Mouse (Mus musculus) liver, embryonic 11.5 days (tissue): ENCODE data around the gene Tssk3. TPM values are rescaled to one million over a fixed set of nuclear protein-coding genes. Genes with fewer than 3 reads are reported as not detected.

Source experiments
- ATAC-seq: fragments of 200-750 bp; cut with Nextera tagmentation; replicated peaks from 2 replicates; pipeline ENCODE4 v1.8.0; 2017; ENCODE audit warnings: moderate number of reproducible peaks, mild to moderate bottlenecking, moderate TSS enrichment, moderate library complexity; ENCODE audit not compliant: low FRiP score
- DNase-seq: peaks from one replicate; pipeline ENCODE4 v3.0.0-alpha.2; 2017; ENCODE audit warnings: low spot score
- H3K27ac ChIP-seq: fragments of 300-500 bp; sonication (generic); 2 replicates; pipeline ENCODE4 v1.5.1; 2014; ENCODE audit warnings: mild to moderate bottlenecking, low read depth, low read length, control low read depth
- H3K27me3 ChIP-seq: fragments of 300-500 bp; sonication (generic); replicated peaks from 2 replicates; pipeline ENCODE4 v1.6.1; 2014; ENCODE audit warnings: low read length, mixed read lengths; ENCODE audit not compliant: control insufficient read depth, insufficient read depth
- H3K36me3 ChIP-seq: fragments of 300-500 bp; sonication (generic); 2 replicates; pipeline ENCODE4 v1.6.1; 2014; ENCODE audit warnings: mild to moderate bottlenecking, low read length, moderate library complexity, mixed read lengths; ENCODE audit not compliant: control insufficient read depth, insufficient read depth
- H3K4me1 ChIP-seq: fragments of 300-500 bp; sonication (generic); replicated peaks from 2 replicates; pipeline ENCODE4 v1.6.1; 2014; ENCODE audit warnings: low read length, mixed read lengths; ENCODE audit not compliant: control insufficient read depth, insufficient read depth
- H3K4me2 ChIP-seq: fragments of 300-500 bp; sonication (generic); 2 replicates; pipeline ENCODE4 v1.6.1; 2014; ENCODE audit warnings: mild to moderate bottlenecking, control low read depth, moderate library complexity
- H3K4me3 ChIP-seq: fragments of 300-500 bp; sonication (generic); 2 replicates; pipeline ENCODE4 v1.5.1; 2014; ENCODE audit warnings: low read depth, low read length, control low read depth
- H3K9ac ChIP-seq: fragments of 300-500 bp; sonication (generic); 2 replicates; pipeline ENCODE4 v1.6.1; 2014; ENCODE audit warnings: low read depth, low read length, control low read depth
- H3K9me3 ChIP-seq: fragments of 300-500 bp; sonication (generic); 2 replicates; pipeline ENCODE4 v1.6.1; 2016; ENCODE audit warnings: low read length, inconsistent platforms, mixed read lengths; ENCODE audit not compliant: control insufficient read depth
- WGBS: fragments of 180-500 bp; shearing (Covaris S2); extraction: QIAGEN DNeasy Blood & Tissue Kit; methylation state at CpG from one replicate; pipeline ENCODE4 v1.1.7; 2014; 5-methylcytosine and 5-hydroxymethylcytosine counted together
- polyA plus RNA-seq: library from polyadenylated mRNA; unstranded; fragments of >200 nt; fragmentation: Nextera tagmentation; extraction: Ambion mirVana; gene quantifications from 2 replicates; pipeline ENCODE4 v1.2.1, GENCODE M21; 2014

Tssk3 gene
- polyA plus RNA-seq, 1 experiment from 2014 or later, result not detected

- peak overlapping the region; percentile 93 for H3K4me3 ChIP-seq
- peaks cover 12% of the 10 kb centered on the region; the same call in 1 of the 2 replicates for H3K36me3 ChIP-seq
- H3K4me1 ChIP-seq, result peaks cover 9% of the 10 kb centered on the region
- ATAC-seq, result peak; percentile 40
- WGBS, result under 1% methylated on average over 42 of the region's 57 CpGs
- no peaks in the 10 kb centered on the region for H3K9me3 ChIP-seq
- peak overlapping the region; percentile 82 for H3K27ac ChIP-seq
- peaks cover 3% of the 10 kb centered on the region; the same call in 1 of the 2 replicates for H3K27me3 ChIP-seq
- no peak for DNase-seq
- peak overlapping the region; percentile 77 for H3K4me2 ChIP-seq
- peak overlapping the region; percentile 97 for H3K9ac ChIP-seq
Observed at GRCm38 (mm10) chr4:129513891-129514290, 23.1 kb upstream of the Tssk3 start.

- peak within 1 kb of the TSS; percentile 77 for H3K4me2 ChIP-seq
- peak within 1 kb of the TSS; percentile 97 for H3K9ac ChIP-seq
- WGBS, result 7% methylated on average over 42 of the region's 47 CpGs
- DNase-seq (peak; percentile 88), ATAC-seq (peak; percentile 80)
- peaks cover 3% of the 10 kb centered on the region; the same call in 1 of the 2 replicates for H3K27me3 ChIP-seq
- peak within 1 kb of the TSS; percentile 82 for H3K27ac ChIP-seq
- H3K4me3 ChIP-seq, result peak within 1 kb of the TSS; percentile 93
- H3K9me3 ChIP-seq, result no peaks in the 10 kb centered on the region
- peaks cover 9% of the 10 kb centered on the region for H3K4me1 ChIP-seq
- peaks cover 5% of the 10 kb centered on the region; the same call in 1 of the 2 replicates for H3K36me3 ChIP-seq
Observed at GRCm38 (mm10) chr4:129513086-129513767, 22.4 kb upstream of the Tssk3 start, which contains the start of gene Marcksl1. TSS of gene Marcksl1 (plus strand) at chr4:129513581.

GRCm38 (mm10) chr4:129511413-129512096 lies 20.7 kb upstream of the Tssk3 start:
- peaks cover 11% of the 10 kb centered on the region for H3K4me1 ChIP-seq
- no peak overlapping the region for H3K4me2 ChIP-seq
- H3K9ac ChIP-seq, result no peak overlapping the region
- H3K27me3 ChIP-seq, result peaks cover 3% of the 10 kb centered on the region; the same call in 1 of the 2 replicates
- H3K4me3 ChIP-seq, result no peak overlapping the region
- DNase-seq, result no peak
- peaks cover 1% of the 10 kb centered on the region; the same call in 1 of the 2 replicates for H3K36me3 ChIP-seq
- ATAC-seq, result no peak
- no peaks in the 10 kb centered on the region for H3K9me3 ChIP-seq
- 71% methylated on average over 6 of the region's 6 CpGs for WGBS
- H3K27ac ChIP-seq, result no peak overlapping the region

- peaks cover 3% of the 10 kb centered on the region; the same call in 1 of the 2 replicates for H3K27me3 ChIP-seq
- H3K27ac ChIP-seq, result no peak overlapping the region
- DNase-seq (no peak), ATAC-seq (no peak)
- no peak overlapping the region for H3K4me3 ChIP-seq
- H3K4me2 ChIP-seq, result no peak overlapping the region
- H3K9me3 ChIP-seq, result no peaks in the 10 kb centered on the region
- peaks cover 11% of the 10 kb centered on the region for H3K4me1 ChIP-seq
- no peak overlapping the region for H3K9ac ChIP-seq
- WGBS, result 68% methylated on average over 6 of the region's 6 CpGs
- no peaks in the 10 kb centered on the region for H3K36me3 ChIP-seq
Observed at GRCm38 (mm10) chr4:129510723-129511412, 20.0 kb upstream of the Tssk3 start.

- H3K36me3 ChIP-seq, result no peaks in the 10 kb centered on the region
- no peak overlapping the region for H3K4me2 ChIP-seq
- no peak overlapping the region for H3K4me3 ChIP-seq
- no peak for DNase-seq
- no peak for ATAC-seq
- H3K27me3 ChIP-seq, result peaks cover 3% of the 10 kb centered on the region; the same call in 1 of the 2 replicates
- WGBS, result 51% methylated on average over 3 of the region's 3 CpGs
- H3K4me1 ChIP-seq, result peaks cover 11% of the 10 kb centered on the region
- H3K9ac ChIP-seq, result no peak overlapping the region
- H3K9me3 ChIP-seq, result no peaks in the 10 kb centered on the region
- no peak overlapping the region for H3K27ac ChIP-seq
Observed at GRCm38 (mm10) chr4:129509650-129510049, 18.8 kb upstream of the Tssk3 start.

GRCm38 (mm10) chr4:129508834-129509600 lies 18.2 kb upstream of the Tssk3 start:
- H3K9me3 ChIP-seq, result no peaks in the 10 kb centered on the region
- no peak overlapping the region for H3K27ac ChIP-seq
- no peak overlapping the region for H3K9ac ChIP-seq
- no peak overlapping the region for H3K4me3 ChIP-seq
- H3K27me3 ChIP-seq, result peaks cover 3% of the 10 kb centered on the region; the same call in 1 of the 2 replicates
- 58% methylated on average over 15 of the region's 15 CpGs for WGBS
- no peak for ATAC-seq
- H3K4me1 ChIP-seq, result peaks cover 15% of the 10 kb centered on the region
- no peak for DNase-seq
- no peaks in the 10 kb centered on the region for H3K36me3 ChIP-seq
- no peak overlapping the region for H3K4me2 ChIP-seq

GRCm38 (mm10) chr4:129508237-129508515 lies 17.4 kb upstream of the Tssk3 start:
- WGBS, result 53% methylated on average over 3 of the region's 3 CpGs
- H3K4me3 ChIP-seq, result no peak overlapping the region
- ATAC-seq (no peak), DNase-seq (no peak)
- H3K27ac ChIP-seq, result no peak overlapping the region
- H3K27me3 ChIP-seq, result peaks cover 3% of the 10 kb centered on the region; the same call in 1 of the 2 replicates
- H3K36me3 ChIP-seq, result no peaks in the 10 kb centered on the region
- H3K4me1 ChIP-seq, result peaks cover 18% of the 10 kb centered on the region
- no peaks in the 10 kb centered on the region for H3K9me3 ChIP-seq
- no peak overlapping the region for H3K9ac ChIP-seq
- H3K4me2 ChIP-seq, result no peak overlapping the region
